Mouse (Mus musculus): Measurements from ENCODE around the gene Rapgef1. TPM values are rescaled to one million over a fixed set of nuclear protein-coding genes. Genes with fewer than 3 reads are reported as not detected.

Gene Rapgef1
- total and polyA plus RNA-seq, 2 experiments from 2014 or later: 13.7 to 94.0 TPM

DNA sequence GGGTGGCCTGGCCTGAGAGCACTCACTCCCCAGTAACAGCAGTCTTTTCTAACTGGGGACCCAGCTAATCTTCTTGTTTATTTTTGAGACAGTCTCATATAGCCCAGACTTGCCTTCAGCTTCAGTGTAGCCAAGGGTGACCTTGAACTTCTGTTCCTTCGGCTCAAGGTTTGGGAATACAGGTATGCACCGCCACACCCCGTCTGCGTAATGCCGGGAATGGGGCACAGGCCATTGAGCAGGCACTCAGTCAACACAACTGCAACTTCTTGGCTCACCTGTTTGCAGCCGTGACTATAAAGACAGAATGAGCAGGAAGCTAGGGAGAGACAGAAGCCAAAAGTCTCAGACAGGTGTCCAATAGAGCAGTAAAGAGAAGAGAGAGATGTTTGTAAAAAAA, 124.7 kb downstream of the Rapgef1 start:
- no peaks in the 10 kb centered on the region for H3K9me3 ChIP-seq (ENCODE audit: low read length)
- no peak overlapping the region for H3K4me2 ChIP-seq (ENCODE audit: low read depth, low read length)
- H3K4me3 ChIP-seq (ENCODE audit: low read length): no peak overlapping the region
- 0 out of 2 replicates have a peak, but pooled peaks cover 4% of the 10 kb centered on the region for H3K27me3 ChIP-seq (ENCODE audit: insufficient read depth, low read length)
- ATAC-seq: no peak
- DNase-seq (ENCODE audit: low spot score): no peak
- 92% methylated on average over 6 of the region's 6 CpGs for WGBS
- H3K4me1 ChIP-seq (ENCODE audit: insufficient read depth, low read length): peaks cover 3% of the 10 kb centered on the region; the same call in 1 of the 2 replicates
- H3K36me3 ChIP-seq (ENCODE audit: insufficient read depth, low read length): 0 out of 2 replicates have a peak, but pooled peaks cover 7% of the 10 kb centered on the region
- TF ChIP-seq CTCF (IDR thresholded peaks at IDR 0.05; ENCODE audit: low read depth): no peak
- no peak overlapping the region for H3K9ac ChIP-seq (replicated peaks; ENCODE audit: low read length)
- no peak overlapping the region for H3K27ac ChIP-seq

DNA sequence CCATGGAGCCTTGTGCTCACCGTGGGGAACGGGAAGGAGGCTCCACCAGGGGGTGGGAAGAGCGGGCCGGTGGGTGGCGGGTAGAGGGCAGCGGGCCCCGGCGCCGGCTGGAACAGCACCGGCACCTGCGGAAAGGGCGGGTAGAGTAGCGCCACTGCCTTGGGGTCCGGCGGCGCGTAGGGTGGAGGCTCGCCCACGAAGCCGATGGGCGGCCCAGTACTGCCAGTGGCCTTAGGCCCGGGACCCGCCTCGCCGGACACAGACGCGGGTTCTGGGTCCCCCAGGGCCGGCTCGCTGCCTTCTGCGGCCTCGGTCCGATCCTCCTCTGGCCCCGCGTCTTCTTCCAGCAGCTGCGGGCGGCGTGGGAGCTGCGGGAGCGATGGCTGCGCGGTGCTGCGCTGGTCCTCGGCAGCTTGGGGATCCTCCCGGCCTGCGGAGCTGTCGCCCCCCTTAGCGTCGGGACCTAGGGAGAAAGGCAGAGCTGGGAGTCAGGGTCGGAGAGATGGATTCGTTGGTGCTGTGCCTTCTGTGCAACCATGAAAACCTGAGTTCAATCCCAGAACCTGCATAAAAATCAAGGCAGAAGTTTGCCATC, 127.8 kb downstream of the Rapgef1 start:
- Histone ChIP-seq H3K36me3 (ENCODE audit: insufficient read depth, low read length) (no peaks in the 10 kb centered on the region), H3K9me3 (ENCODE audit: low read length) (no peaks in the 10 kb centered on the region), H3K9ac (replicated peaks; ENCODE audit: low read length) (peak overlapping the region; percentile 55), H3K4me3 (ENCODE audit: low read length) (peak overlapping the region; percentile 38), H3K27me3 (ENCODE audit: insufficient read depth, low read length) (peaks cover 21% of the 10 kb centered on the region; the same call in 1 of the 2 replicates), H3K4me2 (ENCODE audit: low read depth, low read length) (peak overlapping the region; percentile 73), H3K27ac (no peak overlapping the region), H3K4me1 (ENCODE audit: insufficient read depth, low read length) (peaks cover 3% of the 10 kb centered on the region; the same call in 1 of the 2 replicates)
- WGBS: 4% methylated on average over 50 of the region's 50 CpGs
- no peak for TF ChIP-seq CTCF (IDR thresholded peaks at IDR 0.05; ENCODE audit: low read depth)
- DNase-seq (ENCODE audit: low spot score) (no peak), ATAC-seq (peak; percentile 25; the same call in 1 of the 2 replicates)

DNA sequence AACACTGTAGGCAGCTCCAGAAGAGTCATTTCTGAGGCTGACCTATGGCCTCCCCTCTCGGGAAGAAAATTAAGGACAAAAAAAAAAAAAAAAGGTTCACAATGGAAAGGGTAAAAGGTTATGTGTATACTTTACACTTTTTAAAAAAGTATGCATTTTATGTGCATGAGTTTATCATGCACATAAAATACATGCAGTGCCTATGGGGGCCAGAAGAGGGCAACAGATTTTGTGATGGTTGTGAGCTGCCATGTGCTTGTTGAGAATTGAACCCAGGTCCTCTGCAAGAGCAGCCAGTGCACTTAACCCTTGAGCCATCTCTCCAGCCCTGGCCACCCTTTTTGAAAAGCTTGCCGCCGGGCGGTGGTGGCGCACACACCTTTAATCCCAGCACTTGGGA, 128.3 kb downstream of the Rapgef1 start:
- 61% methylated on average over 5 of the region's 5 CpGs for WGBS
- DNase-seq (ENCODE audit: low spot score): peak; percentile 20
- peaks cover 26% of the 10 kb centered on the region; the same call in 1 of the 2 replicates for H3K27me3 ChIP-seq (ENCODE audit: insufficient read depth, low read length)

DNA sequence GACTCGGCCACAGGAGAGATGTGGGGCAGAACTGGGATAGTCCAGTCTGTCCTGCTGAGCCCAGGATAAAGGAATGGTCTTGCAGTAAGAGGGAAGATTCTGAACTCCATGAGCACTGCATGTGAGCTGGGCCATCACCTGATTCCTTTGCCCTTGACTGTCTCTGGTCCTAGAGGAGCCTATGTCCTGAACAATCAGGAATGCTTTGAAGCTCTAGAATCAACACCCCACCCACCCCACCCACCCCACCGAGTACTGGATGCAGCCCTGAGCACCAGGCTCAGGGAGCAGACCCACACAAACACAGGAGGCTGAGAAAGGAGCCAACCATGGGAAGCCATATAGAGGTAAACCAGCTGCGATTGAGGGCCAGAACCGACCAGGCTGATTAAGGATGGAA, 129.0 kb downstream of the Rapgef1 start:
- no peak overlapping the region for H3K4me3 ChIP-seq (ENCODE audit: low read length)
- ATAC-seq (no peak), DNase-seq (ENCODE audit: low spot score) (no peak)
- 78% methylated on average over 4 of the region's 4 CpGs for WGBS
- H3K27me3 ChIP-seq (ENCODE audit: insufficient read depth, low read length): peaks cover 26% of the 10 kb centered on the region; the same call in 1 of the 2 replicates
- no peak overlapping the region for H3K9ac ChIP-seq (replicated peaks; ENCODE audit: low read length)
- H3K4me2 ChIP-seq (ENCODE audit: low read depth, low read length): no peak overlapping the region
- H3K4me1 ChIP-seq (ENCODE audit: insufficient read depth, low read length): peaks cover 3% of the 10 kb centered on the region; the same call in 1 of the 2 replicates
- no peaks in the 10 kb centered on the region for H3K36me3 ChIP-seq (ENCODE audit: insufficient read depth, low read length)
- no peak for TF ChIP-seq CTCF (IDR thresholded peaks at IDR 0.05; ENCODE audit: low read depth)
- H3K27ac ChIP-seq: no peak overlapping the region
- no peaks in the 10 kb centered on the region for H3K9me3 ChIP-seq (ENCODE audit: low read length)

More for the DNA sequence above, 128.3 kb downstream of the Rapgef1 start:
- no peaks in the 10 kb centered on the region for H3K36me3 ChIP-seq (ENCODE audit: insufficient read depth, low read length)
- H3K4me3 ChIP-seq (ENCODE audit: low read length): no peak overlapping the region
- peak; percentile 53 for TF ChIP-seq CTCF (IDR thresholded peaks at IDR 0.05; ENCODE audit: low read depth)
- H3K4me1 ChIP-seq (ENCODE audit: insufficient read depth, low read length): peaks cover 3% of the 10 kb centered on the region; the same call in 1 of the 2 replicates
- peak overlapping the region; percentile 73; the same call in 1 of the 2 replicates for H3K4me2 ChIP-seq (ENCODE audit: low read depth, low read length)
- ATAC-seq: no peak
- H3K9me3 ChIP-seq (ENCODE audit: low read length): no peaks in the 10 kb centered on the region
- no peak overlapping the region for H3K27ac ChIP-seq
- H3K9ac ChIP-seq (replicated peaks; ENCODE audit: low read length): no peak overlapping the region

DNA sequence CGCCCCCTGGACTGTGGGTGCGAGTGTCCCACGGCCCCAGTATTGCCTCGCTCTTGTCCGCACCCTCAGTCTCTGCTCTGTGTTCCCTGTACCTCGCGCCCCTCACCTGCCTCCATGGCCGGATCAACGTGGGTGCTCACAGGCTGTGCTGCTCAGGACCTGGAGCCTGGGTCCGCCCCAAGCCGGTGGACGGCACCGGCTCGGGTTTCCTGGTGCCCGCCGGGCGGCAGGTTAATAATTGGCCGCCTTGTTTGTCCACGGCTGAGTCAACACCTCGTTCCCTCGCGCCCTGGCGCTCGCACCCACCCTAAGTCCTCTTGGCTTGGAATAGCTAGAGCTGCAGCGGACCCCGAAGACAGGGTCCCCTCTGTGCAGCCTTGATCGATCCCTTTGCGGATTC, 132.0 kb downstream of the Rapgef1 start, which contains the start of gene Gm13420:
Gene Gm13420 (minus strand): TSS at position 189 of the 400 bp plus-strand sequence.
- 0 out of 2 replicates have a peak within 1 kb of the TSS, but pooled peaks have one; percentile 0 for H3K9ac ChIP-seq (replicated peaks; ENCODE audit: low read length)
- H3K9me3 ChIP-seq (ENCODE audit: low read length): no peaks in the 10 kb centered on the region
- no peak within 1 kb of the TSS for H3K27ac ChIP-seq
- ATAC-seq: no peak
- H3K4me1 ChIP-seq (ENCODE audit: insufficient read depth, low read length): peaks cover 3% of the 10 kb centered on the region; the same call in 1 of the 2 replicates
- H3K27me3 ChIP-seq (ENCODE audit: insufficient read depth, low read length): peaks cover 26% of the 10 kb centered on the region; the same call in 1 of the 2 replicates
- no peak for DNase-seq (ENCODE audit: low spot score)
- no peaks in the 10 kb centered on the region for H3K36me3 ChIP-seq (ENCODE audit: insufficient read depth, low read length)
- H3K4me3 ChIP-seq (ENCODE audit: low read length): no peak within 1 kb of the TSS
- WGBS: 7% methylated on average over 28 of the region's 28 CpGs
- TF ChIP-seq CTCF (IDR thresholded peaks at IDR 0.05; ENCODE audit: low read depth): no peak
- H3K4me2 ChIP-seq (ENCODE audit: low read depth, low read length): peak within 1 kb of the TSS; percentile 29

DNA sequence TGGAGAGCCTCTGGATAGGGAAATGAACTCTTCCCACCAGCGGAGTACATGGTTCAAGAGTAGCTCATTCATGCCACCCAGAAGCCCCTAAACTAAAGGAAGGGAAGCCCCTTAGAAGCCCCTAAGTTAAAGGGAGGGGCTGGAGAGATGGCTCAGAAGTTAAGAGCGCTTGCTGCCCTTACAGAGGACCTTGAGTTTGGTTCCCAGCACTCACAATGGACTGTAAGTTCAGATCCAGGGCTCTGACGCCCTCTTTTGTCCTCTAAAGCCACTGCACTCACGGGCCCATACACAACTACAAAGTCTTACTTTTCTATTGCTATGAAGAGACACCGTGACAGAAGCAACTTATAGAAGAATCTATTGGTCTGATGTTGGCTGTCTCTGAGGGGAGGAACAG, 132.9 kb downstream of the Rapgef1 start:
- Histone ChIP-seq H3K27ac (no peak overlapping the region), H3K9me3 (ENCODE audit: low read length) (no peaks in the 10 kb centered on the region), H3K4me2 (ENCODE audit: low read depth, low read length) (no peak overlapping the region), H3K27me3 (ENCODE audit: insufficient read depth, low read length) (peaks cover 26% of the 10 kb centered on the region; the same call in 1 of the 2 replicates), H3K36me3 (ENCODE audit: insufficient read depth, low read length) (no peaks in the 10 kb centered on the region), H3K4me1 (ENCODE audit: insufficient read depth, low read length) (peaks cover 1% of the 10 kb centered on the region; the same call in 1 of the 2 replicates), H3K4me3 (ENCODE audit: low read length) (no peak overlapping the region), H3K9ac (replicated peaks; ENCODE audit: low read length) (no peak overlapping the region)
- DNase-seq (ENCODE audit: low spot score) (no peak), ATAC-seq (no peak)
- TF ChIP-seq CTCF (IDR thresholded peaks at IDR 0.05; ENCODE audit: low read depth): no peak
- WGBS: 84% methylated on average over 5 of the region's 5 CpGs

DNA sequence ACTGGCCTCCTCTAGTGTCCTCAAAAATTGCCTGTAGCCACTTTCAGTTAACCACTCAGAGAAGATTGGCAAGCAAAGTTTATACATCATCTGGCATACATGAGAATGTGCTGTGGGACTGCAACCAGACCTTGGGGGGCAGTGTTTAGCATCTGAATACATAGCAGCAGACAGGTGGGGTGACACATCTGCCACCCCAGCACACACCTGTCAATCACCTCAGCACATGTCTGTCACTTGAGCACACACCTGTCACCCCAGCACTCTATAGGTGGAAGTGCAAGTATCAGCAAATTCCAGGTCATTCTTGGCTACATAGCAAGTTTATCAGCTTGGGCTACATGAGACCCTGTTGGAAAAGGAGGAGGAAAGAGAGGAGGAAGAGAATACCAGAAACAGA, 136.2 kb downstream of the Rapgef1 start:
- no peaks in the 10 kb centered on the region for H3K9me3 ChIP-seq (ENCODE audit: low read length)
- H3K4me2 ChIP-seq (ENCODE audit: low read depth, low read length): no peak overlapping the region
- peaks cover 21% of the 10 kb centered on the region; the same call in 1 of the 2 replicates for H3K27me3 ChIP-seq (ENCODE audit: insufficient read depth, low read length)
- no peaks in the 10 kb centered on the region for H3K4me1 ChIP-seq (ENCODE audit: insufficient read depth, low read length)
- no peaks in the 10 kb centered on the region for H3K36me3 ChIP-seq (ENCODE audit: insufficient read depth, low read length)
- DNase-seq (ENCODE audit: low spot score) (no peak), ATAC-seq (no peak)
- no peak overlapping the region for H3K4me3 ChIP-seq (ENCODE audit: low read length)
- no peak overlapping the region for H3K27ac ChIP-seq
- no peak overlapping the region for H3K9ac ChIP-seq (replicated peaks; ENCODE audit: low read length)
- TF ChIP-seq CTCF (IDR thresholded peaks at IDR 0.05; ENCODE audit: low read depth): no peak
